ENCODE assay signal across 8 mouse cellular contexts in the genomic region with DNA sequence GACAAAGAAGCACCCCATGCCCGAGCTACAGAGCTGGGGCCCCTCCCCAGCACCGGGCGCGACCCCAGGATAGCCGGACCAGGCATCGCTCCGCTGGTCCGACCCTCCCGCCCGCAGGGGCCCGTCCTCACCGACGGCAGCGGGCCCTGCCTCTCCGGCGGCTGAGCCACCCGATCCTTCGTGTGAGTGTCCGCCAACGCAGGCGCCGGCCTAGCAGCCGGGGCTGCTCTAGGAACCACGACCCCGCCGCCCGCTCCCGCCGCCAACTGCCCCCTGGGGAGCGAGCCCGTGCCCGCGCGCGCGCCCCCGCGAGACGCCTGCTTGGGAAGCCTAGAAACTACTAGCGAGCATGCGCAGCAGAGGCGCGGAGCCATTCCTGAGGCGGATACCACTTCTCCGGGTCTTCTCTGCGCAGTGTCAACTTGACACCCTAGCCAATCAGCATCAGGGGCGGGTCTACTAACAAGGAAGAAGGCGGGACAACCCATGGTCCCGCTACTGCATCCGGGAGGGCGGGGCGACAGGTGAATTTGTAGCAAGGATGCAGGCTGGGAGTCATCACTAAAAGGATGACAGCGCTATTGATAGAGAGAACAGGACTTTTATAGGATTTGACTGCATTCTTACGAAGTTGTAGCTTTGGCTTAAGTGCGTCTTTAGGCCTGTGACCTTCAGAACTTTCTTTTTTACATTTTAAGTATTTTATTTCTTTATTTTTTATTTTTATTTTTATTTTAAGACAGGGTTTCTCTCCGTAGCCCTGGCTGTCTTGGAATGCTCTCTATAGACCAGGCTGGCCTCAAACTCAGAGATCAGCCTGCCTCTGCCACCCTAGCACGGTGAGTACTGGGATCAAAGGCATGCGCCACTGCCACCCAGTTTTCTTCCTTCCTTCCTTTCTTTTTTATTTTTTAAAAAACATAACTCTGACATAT. TPM values are rescaled to one million over a fixed set of nuclear protein-coding genes. Genes with fewer than 3 reads are reported as not detected.
DNase-seq lines count a peak whose midpoint lies in the region; ATAC-seq and TF ChIP-seq lines count a peak whose summit lies in the region.

Gene Flywch1, minus strand, starts transcription at position 319 of the 935 bp plus-strand sequence.

- H3K4me2 ChIP-seq in kidney, embryonic 14.5 days (replicated peaks; ENCODE audit: low read depth, low read length), result peak within 1 kb of the TSS; percentile 76
- H3K4me2 ChIP-seq in limb, embryonic 15.5 days, result peak within 1 kb of the TSS; percentile 71

- no peaks in the 10 kb centered on the region for H3K9me3 ChIP-seq in kidney, embryonic 14.5 days (ENCODE audit: control insufficient read depth, low read length)
- H3K9me3 ChIP-seq in limb, embryonic 15.5 days, result no peaks in the 10 kb centered on the region

- peak within 1 kb of the TSS; percentile 93 for H3K9ac ChIP-seq in kidney, embryonic 14.5 days (ENCODE audit: low read depth, low read length)
- peak within 1 kb of the TSS; percentile 91 for H3K9ac ChIP-seq in limb, embryonic 15.5 days

- ATAC-seq in kidney, embryonic 14.5 days (ENCODE audit: low FRiP score, low TSS enrichment), result peak; percentile 98
- peak; percentile 97 for ATAC-seq in limb, embryonic 15.5 days (ENCODE audit: insufficient number of reproducible peaks, low FRiP score, low TSS enrichment, low read depth)

- peak; percentile 98 for DNase-seq in A20 (ENCODE audit: low read depth, low spot score)
- DNase-seq in heart, adult 9 months (ENCODE audit: low spot score in 2 of 2), result peak; percentile 99
- peak; percentile 84 to 86 for DNase-seq in monocyte, adult 2 months (ENCODE audit: low read depth in 1 of 2, low spot score in 2 of 2)
- DNase-seq in spleen, postnatal 36 days (ENCODE audit: low spot score in 2 of 2), result peak; percentile 98

- H3K4me3 ChIP-seq in bone marrow macrophage, adult 2 months (ENCODE audit: insufficient read depth, low read length), result peak within 1 kb of the TSS; percentile 73
- H3K4me3 ChIP-seq in embryonic fibroblast, embryonic 13.5 days (ENCODE audit: insufficient read depth, low read length), result peak within 1 kb of the TSS; percentile 85
- peak within 1 kb of the TSS; percentile 88 for H3K4me3 ChIP-seq in kidney, embryonic 14.5 days (ENCODE audit: low read length)
- H3K4me3 ChIP-seq in limb, embryonic 15.5 days, result peak within 1 kb of the TSS; percentile 95

- TF ChIP-seq POLR2A in bone marrow macrophage, adult 2 months (IDR thresholded peaks at IDR 0.05; ENCODE audit: borderline replicate concordance, low read depth, low read length), result peak; percentile 44; the same call in 1 of the 2 replicates
- TF ChIP-seq POLR2A in embryonic fibroblast, embryonic 13.5 days (IDR thresholded peaks at IDR 0.05; ENCODE audit: low read depth, low read length), result peak; percentile 57

- H3K4me1 ChIP-seq in bone marrow macrophage, adult 2 months (ENCODE audit: control insufficient read depth, insufficient read depth, low read length), result peaks cover 7% of the 10 kb centered on the region
- peaks cover 2% of the 10 kb centered on the region; the same call in 1 of the 2 replicates for H3K4me1 ChIP-seq in embryonic fibroblast, embryonic 13.5 days (ENCODE audit: control insufficient read depth, insufficient read depth, low read length)
- peaks cover 7% of the 10 kb centered on the region; the same call in 1 of the 2 replicates for H3K4me1 ChIP-seq in kidney, embryonic 14.5 days (ENCODE audit: control insufficient read depth, insufficient read depth, low read length)
- peaks cover 14% of the 10 kb centered on the region for H3K4me1 ChIP-seq in limb, embryonic 15.5 days

- no peak for TF ChIP-seq CTCF in bone marrow macrophage, adult 2 months (IDR thresholded peaks at IDR 0.05; ENCODE audit: low read depth, low read length)
- TF ChIP-seq CTCF in embryonic fibroblast, embryonic 13.5 days (IDR thresholded peaks at IDR 0.05; ENCODE audit: borderline replicate concordance, insufficient read depth, low read length), result no peak

- H3K27ac ChIP-seq in bone marrow macrophage, adult 2 months (ENCODE audit: insufficient read depth, low read depth, low read length), result no peak within 1 kb of the TSS
- H3K27ac ChIP-seq in embryonic fibroblast, embryonic 13.5 days (ENCODE audit: insufficient read depth, low read length), result peak within 1 kb of the TSS; percentile 32
- peak within 1 kb of the TSS; percentile 71 for H3K27ac ChIP-seq in kidney, embryonic 14.5 days (ENCODE audit: low read depth, low read length)
- H3K27ac ChIP-seq in limb, embryonic 15.5 days, result peak within 1 kb of the TSS; percentile 86

- 3% methylated on average over 50 of the region's 58 CpGs for WGBS in kidney, embryonic 14.5 days
- 3% methylated on average over 58 of the region's 58 CpGs for WGBS in limb, embryonic 15.5 days

- no peaks in the 10 kb centered on the region for H3K27me3 ChIP-seq in kidney, embryonic 14.5 days (ENCODE audit: control insufficient read depth, insufficient read depth, low read length)
- H3K27me3 ChIP-seq in limb, embryonic 15.5 days, result no peaks in the 10 kb centered on the region

- H3K36me3 ChIP-seq in kidney, embryonic 14.5 days (ENCODE audit: control insufficient read depth, insufficient read depth, low read length), result peaks cover 4% of the 10 kb centered on the region; the same call in 1 of the 2 replicates
- H3K36me3 ChIP-seq in limb, embryonic 15.5 days, result no peaks in the 10 kb centered on the region

RNA-seq across cellular contexts. Expression of gene Flywch1, which starts in this region (rescaled TPM):
- 20.4 and 21.3 TPM in 2 replicates for polyA plus RNA-seq in bone marrow macrophage, adult 2 months (2012; ENCODE audit: insufficient read depth, insufficient read length, missing spikeins)
- 29.3 and 33.0 TPM in 2 replicates for polyA plus RNA-seq in embryonic fibroblast, embryonic 13.5 days (2011; ENCODE audit: insufficient read length, low read depth, missing spikeins)
- 73.0 and 91.7 TPM in 2 replicates for polyA plus RNA-seq in kidney, embryonic 14.5 days (2014; fragmentation: Nextera tagmentation; extraction: Ambion mirVana)
- 65.7 and 69.8 TPM in 2 replicates for polyA plus RNA-seq in limb, embryonic 15.5 days (2015; fragmentation: Nextera tagmentation; extraction: Ambion mirVana)
